Mouse (Mus musculus) forebrain, embryonic 14.5 days (tissue): ENCODE data around the gene Brf1. TPM values are rescaled to one million over a fixed set of nuclear protein-coding genes. Genes with fewer than 3 reads are reported as not detected.

Experiments used
- ATAC-seq: fragments of 200-750 bp; cut with Nextera tagmentation; 2 replicates; pipeline ENCODE4 v1.8.0; 2017; ENCODE audit warnings: mild to moderate bottlenecking, moderate library complexity
- DNase-seq: peaks from one replicate; pipeline ENCODE4 v3.0.0-alpha.2; 2015; ENCODE audit warnings: low spot score
- H3K27ac ChIP-seq: fragments of 300-500 bp; sonication (generic); 2 replicates; pipeline ENCODE4 v1.5.1; 2014; ENCODE audit warnings: low read depth, mild to moderate bottlenecking, control low read depth, low read length, moderate library complexity
- H3K27me3 ChIP-seq: fragments of 300-500 bp; sonication (generic); replicated peaks from 2 replicates; pipeline ENCODE4 v1.6.1; 2014; ENCODE audit warnings: low read length, control low read depth, mixed read lengths; ENCODE audit not compliant: control insufficient read depth, insufficient read depth
- H3K36me3 ChIP-seq: fragments of 300-500 bp; sonication (generic); 2 replicates; pipeline ENCODE4 v1.6.1; 2014; ENCODE audit warnings: low read length, control low read depth; ENCODE audit not compliant: control insufficient read depth, insufficient read depth
- H3K4me1 ChIP-seq: fragments of 300-500 bp; sonication (generic); 2 replicates; pipeline ENCODE4 v1.6.1; 2014; ENCODE audit warnings: antibody characterized with exemption, low read length, control low read depth; ENCODE audit not compliant: control insufficient read depth, insufficient read depth
- H3K4me2 ChIP-seq: fragments of 300-500 bp; sonication (generic); 2 replicates; pipeline ENCODE4 v1.6.1; 2014; ENCODE audit warnings: mild to moderate bottlenecking, control low read depth, low read length
- H3K4me3 ChIP-seq: fragments of 300-500 bp; sonication (generic); 2 replicates; pipeline ENCODE4 v1.5.1; 2014; ENCODE audit warnings: low read depth, low read length, control low read depth
- H3K9ac ChIP-seq: fragments of 300-500 bp; sonication (generic); 2 replicates; pipeline ENCODE4 v1.6.1; 2014; ENCODE audit warnings: mild to moderate bottlenecking, low read length, control low read depth, moderate library complexity
- H3K9me3 ChIP-seq: fragments of 300-500 bp; sonication (generic); replicated peaks from 2 replicates; pipeline ENCODE4 v1.6.1; 2016; ENCODE audit warnings: low read length, control low read depth, mixed read lengths; ENCODE audit not compliant: control insufficient read depth
- WGBS: fragments of 180-500 bp; shearing (Covaris S2); extraction: QIAGEN DNeasy Blood & Tissue Kit; methylation state at CpG from one replicate; pipeline ENCODE4 v1.1.7; 2014; 5-methylcytosine and 5-hydroxymethylcytosine counted together
- polyA plus RNA-seq: library from polyadenylated mRNA; unstranded; fragments of >200 nt; fragmentation: Nextera tagmentation; extraction: Ambion mirVana; gene quantifications from 2 replicates; pipeline ENCODE4 v1.2.1, GENCODE M21; 2014

Brf1 gene
- polyA plus RNA-seq, 1 experiment from 2014 or later = 43.0 TPM

DNA sequence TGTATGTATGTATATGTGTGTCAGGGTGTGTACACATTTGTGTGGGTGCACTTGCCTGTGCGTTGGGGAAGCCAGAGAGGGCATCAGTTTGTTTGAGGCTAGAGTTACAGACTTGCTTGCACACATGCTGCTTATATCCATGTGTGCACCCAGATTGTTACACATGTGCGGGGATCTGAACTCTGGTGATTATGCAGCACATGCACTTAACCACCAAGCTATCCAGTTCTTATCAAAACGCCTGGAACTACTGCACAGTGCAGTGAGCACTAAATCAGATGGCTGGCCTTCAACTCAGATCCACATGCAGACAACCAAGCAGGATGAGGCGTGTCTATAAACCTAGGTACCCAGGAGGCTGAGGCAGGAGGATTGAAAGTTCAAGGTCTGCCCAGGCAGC lies 36.5 kb upstream of the Brf1 start:
- Histone ChIP-seq H3K9ac (no peak overlapping the region), H3K4me2 (no peak overlapping the region), H3K27ac (no peak overlapping the region), H3K36me3 (no peaks in the 10 kb centered on the region), H3K4me1 (peaks cover 15% of the 10 kb centered on the region), H3K9me3 (no peaks in the 10 kb centered on the region), H3K27me3 (no peaks in the 10 kb centered on the region), H3K4me3 (no peak overlapping the region)
- WGBS = 92% methylated on average over 4 of the region's 4 CpGs
- no peak for DNase-seq
- no peak for ATAC-seq

DNA sequence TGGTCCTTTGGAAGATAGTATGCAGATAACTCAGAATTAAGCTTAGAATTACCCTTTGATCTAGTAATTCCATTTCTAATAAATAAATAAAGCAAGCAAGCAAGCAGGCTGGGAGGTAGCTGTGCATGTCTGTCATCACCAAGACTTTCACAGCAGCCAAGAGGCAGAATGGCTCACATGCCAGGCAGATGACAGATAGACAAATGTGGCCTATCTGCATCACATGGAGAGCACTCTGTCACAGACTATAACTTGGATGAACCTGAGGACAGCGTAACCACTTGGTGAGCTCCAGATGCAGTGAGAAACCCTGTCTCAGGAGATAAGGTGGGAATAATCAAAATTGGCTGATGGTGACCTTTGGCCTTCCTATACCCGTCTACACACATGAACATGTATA lies 34.6 kb upstream of the Brf1 start:
- no peak overlapping the region for H3K9ac ChIP-seq
- H3K4me3 ChIP-seq = no peak overlapping the region
- ATAC-seq = no peak
- WGBS = 91% methylated on average over 2 of the region's 2 CpGs
- no peaks in the 10 kb centered on the region for H3K9me3 ChIP-seq
- no peaks in the 10 kb centered on the region for H3K36me3 ChIP-seq
- H3K4me2 ChIP-seq = no peak overlapping the region
- DNase-seq = no peak
- H3K27me3 ChIP-seq = no peaks in the 10 kb centered on the region
- peaks cover 12% of the 10 kb centered on the region for H3K4me1 ChIP-seq
- H3K27ac ChIP-seq = no peak overlapping the region

DNA sequence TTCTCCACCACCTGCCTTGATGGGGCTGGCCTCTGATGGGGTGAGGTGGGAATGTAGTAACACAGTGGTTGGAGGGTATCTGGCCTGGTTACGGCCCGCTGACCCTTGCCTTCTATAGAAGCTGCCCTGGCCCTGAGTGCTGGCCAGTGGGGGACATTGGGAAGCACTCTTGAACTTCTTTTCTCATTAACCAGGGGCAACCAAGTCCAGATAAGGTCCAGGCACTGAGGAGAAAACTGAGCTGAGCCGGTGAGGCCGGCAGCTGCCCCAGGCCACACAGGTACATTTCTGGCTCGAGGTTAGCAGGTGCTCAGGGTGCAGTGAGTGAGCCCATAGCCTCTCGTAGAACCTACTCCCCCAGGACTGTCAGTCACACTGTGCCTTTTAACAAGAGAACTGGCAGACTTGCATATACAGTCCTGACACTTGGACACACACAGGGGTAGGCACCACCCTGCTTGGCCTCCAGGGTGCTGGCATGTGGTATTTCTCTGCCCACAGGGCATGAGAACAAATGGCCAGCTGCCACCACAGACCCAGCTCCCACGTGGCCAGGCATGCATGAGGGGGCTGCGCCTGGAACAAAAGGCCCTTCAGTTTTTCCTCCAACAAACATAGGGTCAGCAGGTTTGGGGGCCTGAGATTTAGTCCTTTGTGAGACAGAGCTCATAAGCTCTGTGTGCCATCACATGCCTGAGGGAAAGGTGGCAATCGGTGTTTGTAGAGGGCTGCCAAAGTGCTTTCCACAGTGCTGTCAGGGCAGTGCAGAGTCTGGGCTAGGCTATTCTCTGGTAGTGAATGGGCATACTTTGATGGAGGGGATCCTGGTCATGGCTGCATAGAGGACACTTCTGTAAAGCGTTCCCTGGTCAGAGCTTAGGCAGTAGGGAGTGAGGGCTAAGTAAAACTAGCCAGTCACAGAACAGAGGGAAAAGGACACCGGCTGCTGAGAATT lies 32.1 kb upstream of the Brf1 start:
- peak; percentile 67 for DNase-seq
- ATAC-seq = peak; percentile 80
- WGBS = 59% methylated on average over 11 of the region's 11 CpGs

DNA sequence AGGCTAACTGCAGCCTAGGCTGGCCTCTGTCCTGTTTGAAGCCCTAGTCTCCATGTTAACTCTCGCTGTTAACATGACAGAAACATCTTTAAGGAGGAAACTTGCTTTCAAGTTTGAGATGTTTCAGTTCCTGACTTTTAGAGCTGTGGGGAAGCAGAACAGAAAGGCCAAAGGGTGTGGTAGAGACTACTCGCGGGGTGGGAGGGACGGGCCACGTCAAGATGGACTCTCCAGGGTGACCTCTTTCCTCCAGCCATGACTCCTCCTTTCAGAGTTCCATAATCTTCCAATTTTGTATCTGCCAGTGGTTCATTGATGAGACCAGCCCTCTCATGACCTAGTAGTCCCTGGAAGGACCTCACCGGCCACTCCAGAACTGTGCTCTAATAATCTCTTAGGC lies 30.9 kb upstream of the Brf1 start:
- H3K4me1 ChIP-seq = peaks cover 12% of the 10 kb centered on the region
- H3K27me3 ChIP-seq = no peaks in the 10 kb centered on the region
- 93% methylated on average over 6 of the region's 6 CpGs for WGBS
- no peaks in the 10 kb centered on the region for H3K9me3 ChIP-seq
- ATAC-seq (no peak), DNase-seq (no peak)
- H3K4me3 ChIP-seq = no peak overlapping the region
- H3K4me2 ChIP-seq = no peak overlapping the region
- no peaks in the 10 kb centered on the region; the same call in 1 of the 2 replicates for H3K36me3 ChIP-seq
- H3K9ac ChIP-seq = no peak overlapping the region
- no peak overlapping the region for H3K27ac ChIP-seq

More for the DNA sequence above, 32.1 kb upstream of the Brf1 start:
- Histone ChIP-seq H3K36me3 (no peaks in the 10 kb centered on the region; the same call in 1 of the 2 replicates), H3K9ac (0 out of 2 replicates have a peak overlapping the region, but pooled peaks have one; percentile 2), H3K4me1 (peaks cover 12% of the 10 kb centered on the region), H3K27me3 (no peaks in the 10 kb centered on the region), H3K27ac (peak overlapping the region; percentile 15), H3K4me3 (no peak overlapping the region), H3K4me2 (no peak overlapping the region), H3K9me3 (no peaks in the 10 kb centered on the region)

DNA sequence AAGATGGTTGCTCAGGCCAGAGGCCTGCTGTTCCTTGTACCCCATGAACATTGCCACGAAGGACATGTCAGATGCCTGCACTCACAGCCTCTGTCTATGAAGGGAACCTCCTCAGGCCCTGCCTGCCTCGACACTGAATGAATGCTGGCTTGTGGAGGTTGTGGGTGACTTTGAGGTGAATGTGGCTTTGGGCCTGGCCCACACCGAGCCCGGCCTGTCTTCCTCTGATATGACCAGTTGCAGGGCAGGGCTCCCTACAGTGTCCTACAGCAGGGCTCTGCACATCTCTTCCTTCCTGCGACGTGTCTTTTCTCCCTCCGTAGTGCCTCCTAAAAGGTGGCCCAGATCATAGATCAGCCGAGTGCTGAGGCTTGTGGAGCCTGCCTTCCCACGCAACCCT lies 30.5 kb upstream of the Brf1 start:
- DNase-seq (no peak), ATAC-seq (no peak)
- Histone ChIP-seq H3K4me3 (no peak overlapping the region), H3K4me2 (no peak overlapping the region), H3K36me3 (no peaks in the 10 kb centered on the region; the same call in 1 of the 2 replicates), H3K9ac (no peak overlapping the region), H3K4me1 (peaks cover 12% of the 10 kb centered on the region), H3K27me3 (no peaks in the 10 kb centered on the region), H3K27ac (no peak overlapping the region), H3K9me3 (no peaks in the 10 kb centered on the region)
- 93% methylated on average over 9 of the region's 9 CpGs for WGBS

DNA sequence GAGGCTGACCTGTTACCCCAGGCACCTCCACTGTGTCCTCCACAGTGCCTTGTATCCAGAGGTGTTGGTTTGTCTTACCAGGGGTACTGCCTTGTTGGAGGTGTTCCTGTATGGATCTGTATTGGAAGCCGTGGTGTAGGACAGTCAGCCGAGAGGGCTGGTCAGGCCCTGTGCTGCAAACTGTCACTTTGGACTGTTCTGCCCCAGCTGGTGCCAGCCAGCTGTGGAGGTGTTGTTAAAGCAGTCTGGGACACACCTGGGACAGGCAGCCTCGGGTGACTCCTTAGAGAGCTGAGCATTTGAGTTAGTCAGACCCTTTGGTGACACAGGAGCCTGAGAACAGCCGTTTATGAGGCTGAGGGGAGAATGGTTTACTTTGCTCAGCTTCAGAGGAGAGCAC lies 29.5 kb upstream of the Brf1 start:
- no peaks in the 10 kb centered on the region for H3K9me3 ChIP-seq
- no peak for ATAC-seq
- H3K4me3 ChIP-seq = no peak overlapping the region
- no peaks in the 10 kb centered on the region for H3K27me3 ChIP-seq
- WGBS = 83% methylated on average over 4 of the region's 4 CpGs
- H3K36me3 ChIP-seq = no peaks in the 10 kb centered on the region; the same call in 1 of the 2 replicates
- H3K27ac ChIP-seq = no peak overlapping the region
- no peak overlapping the region for H3K4me2 ChIP-seq
- H3K9ac ChIP-seq = no peak overlapping the region
- no peak for DNase-seq
- peaks cover 12% of the 10 kb centered on the region for H3K4me1 ChIP-seq

DNA sequence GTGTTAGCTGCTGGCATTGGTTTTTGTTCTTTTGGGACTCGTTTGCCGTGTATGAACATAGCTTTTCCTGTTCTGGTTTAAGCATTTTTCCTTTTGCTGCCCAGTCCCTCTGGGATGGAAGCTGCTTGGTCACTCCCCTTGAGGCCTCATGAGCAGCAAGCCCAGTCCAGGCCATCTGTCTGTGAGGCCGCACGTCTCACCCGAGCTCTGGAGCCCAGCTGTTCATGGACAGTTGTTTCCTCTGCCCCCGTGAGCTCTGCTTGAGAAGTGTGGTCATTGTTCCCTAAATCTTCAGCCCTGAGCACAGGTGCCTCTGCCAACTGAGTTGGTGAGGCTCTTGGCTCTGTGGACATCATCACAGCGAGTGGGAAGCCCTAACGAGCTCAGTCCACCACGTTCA lies 28.4 kb upstream of the Brf1 start:
- Histone ChIP-seq H3K4me2 (no peak overlapping the region), H3K36me3 (peaks cover 6% of the 10 kb centered on the region; the same call in 1 of the 2 replicates), H3K9ac (no peak overlapping the region), H3K27ac (peak overlapping the region; percentile 39; the same call in 1 of the 2 replicates), H3K4me3 (no peak overlapping the region), H3K4me1 (peaks cover 12% of the 10 kb centered on the region), H3K9me3 (no peaks in the 10 kb centered on the region), H3K27me3 (no peaks in the 10 kb centered on the region)
- no peak for ATAC-seq
- WGBS = 58% methylated on average over 9 of the region's 9 CpGs
- no peak for DNase-seq

DNA sequence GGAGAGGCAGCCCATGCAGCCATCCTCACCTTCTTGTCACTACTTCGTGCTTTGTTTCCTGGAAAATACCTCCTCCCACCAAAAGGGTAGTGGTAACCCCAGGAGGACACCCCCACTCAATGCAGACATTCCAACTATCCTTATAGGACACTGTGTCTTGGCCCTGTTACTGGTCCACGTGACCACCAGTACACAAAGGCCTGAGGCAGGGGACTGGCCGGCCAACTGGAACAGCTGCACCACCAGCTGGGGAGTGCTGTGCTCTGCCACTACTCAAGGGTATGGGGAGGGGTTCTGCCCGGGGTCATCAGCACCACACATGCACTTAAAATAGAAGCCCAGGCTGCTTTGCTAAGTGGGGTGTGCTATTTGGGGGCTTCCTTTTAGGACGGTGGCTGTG lies 27.6 kb upstream of the Brf1 start:
- H3K27ac ChIP-seq = no peak overlapping the region
- no peaks in the 10 kb centered on the region for H3K27me3 ChIP-seq
- no peak overlapping the region for H3K4me2 ChIP-seq
- 0 out of 2 replicates have a peak overlapping the region, but pooled peaks have one; percentile 6 for H3K9ac ChIP-seq
- peak; percentile 22 for DNase-seq
- H3K4me3 ChIP-seq = no peak overlapping the region
- peaks cover 9% of the 10 kb centered on the region for H3K4me1 ChIP-seq
- no peaks in the 10 kb centered on the region for H3K9me3 ChIP-seq
- peaks cover 12% of the 10 kb centered on the region; the same call in 1 of the 2 replicates for H3K36me3 ChIP-seq
- no peak; the same call in 1 of the 2 replicates for ATAC-seq
- 55% methylated on average over 5 of the region's 5 CpGs for WGBS

DNA sequence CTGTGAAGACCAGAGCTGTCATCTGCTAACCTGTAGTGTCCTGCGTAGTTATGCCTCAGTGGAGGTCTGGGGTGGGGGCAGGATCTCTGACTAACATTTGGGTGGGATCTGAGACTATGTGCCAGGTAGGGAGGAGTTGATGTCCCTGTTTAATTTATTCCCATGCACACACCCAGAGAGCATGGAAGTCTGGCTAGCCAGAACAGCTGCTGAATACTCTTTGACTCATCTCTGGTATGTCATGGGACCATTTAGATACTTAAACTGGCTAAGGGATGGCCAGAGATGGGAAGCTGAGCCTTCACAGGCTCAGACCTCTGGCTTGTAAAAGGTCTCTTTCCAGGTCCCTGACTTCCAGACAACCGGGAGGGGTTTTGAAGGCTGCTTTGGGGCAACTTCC lies 27.0 kb upstream of the Brf1 start:
- no peak for ATAC-seq
- WGBS = 93% methylated on average over 2 of the region's 2 CpGs

More for the DNA sequence above, 27.0 kb upstream of the Brf1 start:
- H3K9me3 ChIP-seq = no peaks in the 10 kb centered on the region
- H3K27ac ChIP-seq = no peak overlapping the region
- H3K4me3 ChIP-seq = no peak overlapping the region
- H3K9ac ChIP-seq = no peak overlapping the region
- H3K4me1 ChIP-seq = peaks cover 5% of the 10 kb centered on the region
- H3K36me3 ChIP-seq = peaks cover 12% of the 10 kb centered on the region; the same call in 1 of the 2 replicates
- no peak overlapping the region for H3K4me2 ChIP-seq
- no peaks in the 10 kb centered on the region for H3K27me3 ChIP-seq
- DNase-seq = no peak
